Mouse (Mus musculus) hindbrain, embryonic 16.5 days (tissue): ENCODE measurements at regions not wholly inside any gene's neighbourhood (a gene's known extent, or its start where the extent isn't known, plus 50 kb on each side); places are given as distances from the start of the nearest gene placed in this dataset.

ENCODE experiments used
- ATAC-seq: fragments of 200-750 bp; cut with Nextera tagmentation; 2 replicates; pipeline ENCODE4 v1.8.0; 2017; ENCODE audit warnings: moderate TSS enrichment, moderate library complexity
- H3K27ac ChIP-seq: fragments of 300-500 bp; sonication (generic); 2 replicates; pipeline ENCODE4 v1.5.1; 2014; ENCODE audit warnings: low read depth, mild to moderate bottlenecking, control low read depth, low read length, moderate library complexity
- H3K27me3 ChIP-seq: fragments of 300-500 bp; sonication (generic); replicated peaks from 2 replicates; pipeline ENCODE4 v1.6.1; 2014; ENCODE audit warnings: low read length; ENCODE audit not compliant: control insufficient read depth, insufficient read depth
- H3K36me3 ChIP-seq: fragments of 300-500 bp; sonication (generic); 2 replicates; pipeline ENCODE4 v1.6.1; 2014; ENCODE audit warnings: mild to moderate bottlenecking, low read length, moderate library complexity, mixed read lengths; ENCODE audit not compliant: control insufficient read depth, insufficient read depth
- H3K4me1 ChIP-seq: fragments of 300-500 bp; sonication (generic); 2 replicates; pipeline ENCODE4 v1.6.1; 2014; ENCODE audit warnings: low read depth, low read length; ENCODE audit not compliant: control insufficient read depth, insufficient read depth
- H3K4me2 ChIP-seq: fragments of 300-500 bp; sonication (generic); 2 replicates; pipeline ENCODE4 v1.6.1; 2014; ENCODE audit warnings: mild to moderate bottlenecking, low read length, control low read depth, moderate library complexity
- H3K4me3 ChIP-seq: fragments of 300-500 bp; sonication (generic); 2 replicates; pipeline ENCODE4 v1.5.1; 2014; ENCODE audit warnings: mild to moderate bottlenecking, low read length, control low read depth, moderate library complexity
- H3K9ac ChIP-seq: fragments of 300-500 bp; sonication (generic); 2 replicates; pipeline ENCODE4 v1.6.1; 2014; ENCODE audit warnings: low read depth, mild to moderate bottlenecking, control low read depth, low read length, moderate library complexity
- H3K9me3 ChIP-seq: fragments of 300-500 bp; sonication (generic); 2 replicates; pipeline ENCODE4 v1.6.1; 2014; ENCODE audit warnings: mild to moderate bottlenecking, low read length, moderate library complexity; ENCODE audit not compliant: control insufficient read depth
- WGBS: fragments of 180-500 bp; shearing (Covaris S2); extraction: QIAGEN DNeasy Blood & Tissue Kit; methylation state at CpG from one replicate; pipeline ENCODE4 v1.1.7; 2014; 5-methylcytosine and 5-hydroxymethylcytosine counted together

DNA sequence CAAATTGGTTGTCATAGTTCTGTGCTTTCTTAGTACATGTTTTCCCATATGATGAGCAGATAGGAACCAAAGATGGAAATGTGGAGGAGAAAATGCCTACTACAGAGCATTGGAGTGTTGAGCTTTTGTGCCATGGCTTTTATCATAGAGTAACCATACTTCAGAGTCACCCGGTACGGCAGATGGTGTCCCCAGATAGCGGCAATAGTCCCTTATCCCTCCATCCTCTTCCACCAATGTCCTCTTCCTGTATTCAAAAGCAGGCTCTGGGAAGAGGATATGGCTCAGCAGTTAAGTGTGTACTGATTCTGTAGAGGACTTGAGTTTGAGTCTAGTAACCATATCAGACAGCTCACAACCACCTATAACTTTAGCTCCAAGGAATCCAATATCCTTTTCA is 106.3 kb downstream of the 1190002N15Rik start:
- Histone ChIP-seq H3K36me3 (no peaks in the 10 kb centered on the region), H3K4me3 (no peak overlapping the region), H3K9me3 (no peaks in the 10 kb centered on the region), H3K4me2 (no peak overlapping the region), H3K4me1 (no peaks in the 10 kb centered on the region), H3K27me3 (no peaks in the 10 kb centered on the region), H3K27ac (no peak overlapping the region), H3K9ac (no peak overlapping the region)
- WGBS: 97% methylated on average over 3 of the region's 3 CpGs
- ATAC-seq: no peak

DNA sequence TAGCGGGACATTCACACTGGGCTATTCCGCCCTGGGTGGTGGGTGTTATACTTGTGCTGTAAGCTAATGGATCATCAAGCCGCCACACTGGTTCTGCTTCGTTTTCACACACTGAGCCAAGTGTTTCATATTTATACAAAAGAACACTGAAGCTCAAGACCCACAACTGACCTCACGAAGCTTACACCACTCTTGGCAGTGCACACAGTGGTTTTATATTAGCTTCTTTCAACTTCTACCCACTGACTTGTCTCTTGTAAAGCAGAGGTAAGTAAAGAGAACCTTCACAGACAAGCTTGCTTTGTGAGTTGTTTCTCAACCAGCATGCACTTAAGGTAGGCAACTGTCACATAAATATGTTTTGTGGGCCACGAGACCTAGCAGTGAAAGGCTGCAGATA is 106.9 kb downstream of the 1190002N15Rik start:
- no peak for ATAC-seq
- H3K9me3 ChIP-seq: no peaks in the 10 kb centered on the region
- WGBS: 85% methylated on average over 6 of the region's 6 CpGs
- no peak overlapping the region for H3K27ac ChIP-seq
- H3K36me3 ChIP-seq: no peaks in the 10 kb centered on the region
- H3K4me1 ChIP-seq: no peaks in the 10 kb centered on the region
- no peak overlapping the region for H3K4me3 ChIP-seq
- no peak overlapping the region for H3K4me2 ChIP-seq
- no peak overlapping the region for H3K9ac ChIP-seq
- H3K27me3 ChIP-seq: no peaks in the 10 kb centered on the region

DNA sequence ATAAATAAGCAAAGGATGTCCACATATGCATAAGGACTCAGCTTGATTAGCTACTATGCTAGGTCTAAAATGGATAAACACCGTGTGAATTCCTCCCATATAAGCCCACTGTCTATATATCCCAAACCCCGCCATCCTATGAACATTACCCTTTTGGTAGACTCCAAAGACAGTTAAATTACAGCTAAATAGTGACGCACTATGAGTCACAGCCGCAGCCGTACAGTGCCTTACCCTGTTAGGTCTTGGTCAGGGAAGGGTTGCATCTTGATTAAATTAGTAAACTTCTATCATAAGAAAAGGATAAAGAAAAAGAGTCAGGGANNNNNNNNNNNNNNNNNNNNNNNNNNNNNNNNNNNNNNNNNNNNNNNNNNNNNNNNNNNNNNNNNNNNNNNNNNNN is 111.1 kb downstream of the 1190002N15Rik start:
- Histone ChIP-seq H3K27ac (no peak overlapping the region), H3K4me1 (no peaks in the 10 kb centered on the region), H3K4me2 (no peak overlapping the region), H3K9me3 (no peaks in the 10 kb centered on the region), H3K4me3 (no peak overlapping the region), H3K36me3 (no peaks in the 10 kb centered on the region), H3K9ac (no peak overlapping the region), H3K27me3 (no peaks in the 10 kb centered on the region)
- 85% methylated on average over 5 of the region's 5 CpGs for WGBS
- no peak for ATAC-seq

DNA sequence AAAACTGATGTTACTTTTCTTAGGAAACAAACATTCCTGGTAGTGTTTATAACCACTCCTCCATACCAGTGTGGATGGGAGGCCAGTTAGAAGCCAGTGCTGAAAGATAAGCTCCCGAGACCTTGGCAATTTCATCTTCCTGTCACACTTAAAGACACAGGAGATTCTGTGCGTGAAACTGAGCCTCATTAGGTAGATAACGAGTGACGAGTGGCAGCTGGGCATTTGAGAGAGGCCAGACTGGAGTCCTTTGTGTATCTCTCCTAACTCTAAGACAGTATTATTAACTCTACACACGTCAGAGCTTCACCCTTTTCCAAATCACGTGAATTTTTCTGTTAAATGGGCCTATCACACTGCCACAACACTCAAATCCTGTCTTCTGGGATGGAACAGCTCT is 112.1 kb downstream of the 1190002N15Rik start:
- H3K36me3 ChIP-seq: no peaks in the 10 kb centered on the region
- ATAC-seq: no peak
- no peaks in the 10 kb centered on the region for H3K9me3 ChIP-seq
- no peaks in the 10 kb centered on the region for H3K27me3 ChIP-seq
- no peak overlapping the region for H3K4me2 ChIP-seq
- H3K4me1 ChIP-seq: no peaks in the 10 kb centered on the region
- H3K4me3 ChIP-seq: no peak overlapping the region
- H3K27ac ChIP-seq: no peak overlapping the region
- 35% methylated on average over 6 of the region's 6 CpGs for WGBS
- H3K9ac ChIP-seq: no peak overlapping the region

DNA sequence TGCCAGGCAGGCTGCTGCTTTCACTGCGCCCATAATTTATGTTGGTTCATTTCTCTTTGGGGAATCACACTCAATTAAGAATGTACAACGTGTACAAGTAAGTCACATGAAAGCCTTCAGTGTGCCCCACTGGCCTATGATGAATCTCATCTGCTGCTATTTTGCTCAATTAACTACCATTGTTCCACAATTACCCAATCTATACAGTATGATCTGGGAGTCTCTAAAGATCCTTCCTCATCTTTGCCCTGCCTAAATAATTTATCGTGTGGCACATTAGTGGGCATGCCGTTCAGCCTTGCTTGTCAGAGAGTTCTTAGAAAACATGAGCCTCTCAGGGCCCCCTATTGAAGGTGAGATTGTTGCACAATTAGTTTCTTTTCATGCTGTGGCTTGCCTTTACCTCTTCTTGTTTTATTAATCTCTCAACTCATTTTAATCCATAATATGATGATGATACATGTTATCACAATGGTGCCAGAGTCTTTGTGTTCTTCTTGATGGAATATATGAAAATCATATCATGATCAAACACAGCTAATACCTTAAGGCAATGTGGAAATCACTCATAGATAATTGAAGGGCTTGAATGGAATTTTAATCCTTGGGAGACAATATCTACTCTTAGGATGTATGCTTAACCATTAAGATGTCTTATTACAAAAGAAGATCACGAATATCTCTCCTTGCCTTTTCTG is 113.3 kb downstream of the 1190002N15Rik start:
- WGBS: 42% methylated on average over 5 of the region's 5 CpGs
- no peak overlapping the region for H3K4me3 ChIP-seq
- H3K36me3 ChIP-seq: no peaks in the 10 kb centered on the region
- no peaks in the 10 kb centered on the region for H3K9me3 ChIP-seq
- no peak overlapping the region for H3K9ac ChIP-seq
- H3K4me2 ChIP-seq: no peak overlapping the region
- H3K27ac ChIP-seq: no peak overlapping the region
- H3K27me3 ChIP-seq: no peaks in the 10 kb centered on the region
- H3K4me1 ChIP-seq: no peaks in the 10 kb centered on the region
- ATAC-seq: peak; percentile 37; the same call in 1 of the 2 replicates

DNA sequence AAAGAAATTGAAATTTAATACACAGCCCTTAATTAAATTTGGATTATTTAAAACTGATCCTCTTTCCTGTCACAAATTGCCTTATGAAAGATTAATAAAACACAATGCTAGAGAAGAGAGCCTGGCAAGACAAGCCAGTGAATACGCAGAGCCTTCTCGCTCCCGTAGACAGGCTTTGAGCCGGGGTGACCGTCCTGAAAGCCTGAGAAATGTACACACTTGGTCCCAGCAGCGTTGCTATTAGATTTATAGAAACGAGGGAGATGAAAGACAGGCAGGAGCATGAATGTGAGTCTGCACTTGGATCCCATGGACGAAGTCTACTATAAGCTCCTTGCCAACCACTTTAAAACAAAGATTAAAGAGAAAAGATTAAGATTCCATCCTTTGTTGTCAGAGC is 127.3 kb downstream of the 1190002N15Rik start:
- Histone ChIP-seq H3K4me3 (no peak overlapping the region), H3K27me3 (no peaks in the 10 kb centered on the region), H3K4me2 (no peak overlapping the region), H3K36me3 (no peaks in the 10 kb centered on the region), H3K4me1 (no peaks in the 10 kb centered on the region; the same call in 1 of the 2 replicates), H3K9me3 (no peaks in the 10 kb centered on the region), H3K9ac (peak overlapping the region; percentile 17), H3K27ac (no peak overlapping the region)
- WGBS: 45% methylated on average over 8 of the region's 8 CpGs
- peak; percentile 43; the same call in 1 of the 2 replicates for ATAC-seq

GRCm38 (mm10) chr9:94410042-94410441 is 127.8 kb downstream of the 1190002N15Rik start:
- no peak overlapping the region for H3K4me2 ChIP-seq
- 11% methylated on average over 3 of the region's 3 CpGs for WGBS

DNA sequence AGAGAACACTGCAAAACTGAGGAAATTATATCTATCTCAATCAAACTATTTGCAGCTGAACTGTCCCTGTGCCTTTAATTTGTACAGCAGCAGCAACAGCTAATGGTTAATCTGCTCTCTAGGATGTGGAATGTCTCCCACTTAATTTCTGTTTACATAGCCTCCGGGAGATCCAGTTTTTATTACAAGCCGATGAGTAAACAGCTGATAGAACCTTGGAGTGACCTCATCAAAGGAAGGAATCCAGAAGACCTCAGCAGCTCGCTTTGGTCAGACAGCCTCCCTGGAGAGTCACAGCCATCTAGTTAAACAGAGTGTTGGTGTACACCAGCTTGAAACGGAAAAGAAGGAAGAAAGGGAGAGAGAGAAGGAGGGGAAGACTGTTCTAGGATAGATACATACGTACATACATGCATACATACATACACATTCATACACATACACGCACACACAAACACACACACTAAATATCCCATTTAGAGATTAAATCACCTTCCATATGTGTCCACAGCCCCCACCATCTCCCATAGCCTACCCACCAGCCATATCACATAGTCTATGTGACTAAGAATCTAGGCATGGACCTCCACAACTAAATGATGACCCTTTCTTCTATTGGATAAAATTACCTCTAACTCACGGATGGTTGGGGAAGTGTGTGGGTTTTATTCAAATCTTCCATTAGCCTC is 129.1 kb downstream of the 1190002N15Rik start:
- ATAC-seq: no peak
- no peak overlapping the region for H3K4me2 ChIP-seq
- no peaks in the 10 kb centered on the region for H3K27me3 ChIP-seq
- no peak overlapping the region for H3K9ac ChIP-seq
- no peak overlapping the region for H3K27ac ChIP-seq
- no peak overlapping the region for H3K4me3 ChIP-seq
- H3K4me1 ChIP-seq: no peaks in the 10 kb centered on the region; the same call in 1 of the 2 replicates
- WGBS: 50% methylated on average over 7 of the region's 7 CpGs
- no peaks in the 10 kb centered on the region for H3K36me3 ChIP-seq
- H3K9me3 ChIP-seq: no peaks in the 10 kb centered on the region

More at GRCm38 (mm10) chr9:94410042-94410441, 127.8 kb downstream of the 1190002N15Rik start:
- H3K4me1 ChIP-seq: no peaks in the 10 kb centered on the region; the same call in 1 of the 2 replicates
- H3K9ac ChIP-seq: no peak overlapping the region
- peak; percentile 94 for ATAC-seq
- no peaks in the 10 kb centered on the region for H3K9me3 ChIP-seq
- no peak overlapping the region for H3K27ac ChIP-seq
- H3K4me3 ChIP-seq: no peak overlapping the region
- no peaks in the 10 kb centered on the region for H3K36me3 ChIP-seq
- no peaks in the 10 kb centered on the region for H3K27me3 ChIP-seq

DNA sequence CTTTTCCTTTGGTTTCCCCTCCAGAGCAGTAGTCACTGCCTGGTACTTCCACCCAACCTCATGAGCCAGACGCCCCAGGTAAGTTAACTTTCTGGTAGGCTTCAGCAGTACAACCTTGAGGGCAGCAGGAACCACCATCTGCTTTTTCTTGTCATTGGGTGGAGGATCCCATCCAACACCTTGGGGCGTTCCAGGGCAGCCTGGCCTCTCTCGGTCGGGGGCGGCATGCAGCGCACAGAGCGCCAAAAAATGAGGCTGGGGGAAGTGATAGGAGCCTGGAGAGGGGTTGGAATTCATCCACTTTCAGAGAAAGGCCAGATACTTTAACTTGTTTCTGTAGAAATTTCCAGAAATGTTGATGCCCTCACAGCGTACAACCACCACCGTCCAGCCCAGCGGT is 130.2 kb downstream of the 1190002N15Rik start:
- no peak overlapping the region for H3K4me2 ChIP-seq
- H3K27ac ChIP-seq: no peak overlapping the region
- no peaks in the 10 kb centered on the region for H3K27me3 ChIP-seq
- no peak overlapping the region for H3K9ac ChIP-seq
- H3K36me3 ChIP-seq: no peaks in the 10 kb centered on the region
- WGBS: 87% methylated on average over 10 of the region's 10 CpGs
- H3K4me3 ChIP-seq: no peak overlapping the region
- H3K4me1 ChIP-seq: no peaks in the 10 kb centered on the region; the same call in 1 of the 2 replicates
- H3K9me3 ChIP-seq: no peaks in the 10 kb centered on the region
- no peak for ATAC-seq
